Mouse (Mus musculus): ENCODE results near the gene Gusb. TPM values are rescaled to one million over a fixed set of nuclear protein-coding genes. Genes with fewer than 3 reads are reported as not detected.

Gusb gene
- 18.6 TPM for polyA plus RNA-seq (2017; shearing (Covaris generic))

DNA sequence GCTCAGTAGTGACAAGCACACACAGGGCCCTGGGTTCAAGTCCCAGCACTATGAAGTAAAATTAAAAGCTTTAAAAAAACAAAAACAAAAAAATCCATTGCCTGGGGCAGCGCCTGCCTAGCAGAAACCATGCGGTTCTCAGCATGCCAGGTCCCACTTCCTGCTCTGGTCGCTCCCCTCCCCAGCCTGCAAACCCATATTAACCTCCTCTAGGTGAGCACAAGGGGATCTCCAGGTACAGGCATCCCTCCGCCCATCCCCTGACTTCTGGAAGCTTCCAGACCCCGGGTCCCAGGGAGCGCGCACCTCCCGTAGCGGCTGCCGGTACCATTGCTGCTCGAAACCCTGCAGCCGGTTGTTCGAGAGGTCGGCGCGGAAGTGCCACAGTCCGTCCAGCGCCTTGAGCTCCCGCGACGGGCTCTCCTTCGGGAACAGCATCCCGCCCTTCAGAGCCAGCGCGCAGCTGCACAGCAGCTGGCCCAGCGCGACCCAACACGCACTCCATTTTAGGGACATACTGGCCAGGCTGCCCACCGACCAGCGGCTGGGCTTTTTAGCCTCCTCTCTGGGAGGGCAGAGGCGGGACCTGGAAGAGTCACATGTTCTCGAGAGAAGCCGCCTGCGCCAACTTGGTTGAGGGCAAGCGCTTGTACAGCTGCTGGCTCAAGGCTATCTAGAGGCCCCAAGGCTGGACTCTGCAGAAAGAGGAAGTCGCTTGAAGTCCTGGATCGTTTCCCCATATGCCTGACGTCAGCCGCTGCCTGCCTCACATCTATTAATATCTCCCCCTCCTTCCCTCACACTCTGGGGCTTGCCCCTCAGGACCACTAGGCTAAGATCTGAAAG is at the start of gene Gusb:
TSS of gene Gusb (minus strand) at position 749 of the 846 bp plus-strand sequence.

DNA sequence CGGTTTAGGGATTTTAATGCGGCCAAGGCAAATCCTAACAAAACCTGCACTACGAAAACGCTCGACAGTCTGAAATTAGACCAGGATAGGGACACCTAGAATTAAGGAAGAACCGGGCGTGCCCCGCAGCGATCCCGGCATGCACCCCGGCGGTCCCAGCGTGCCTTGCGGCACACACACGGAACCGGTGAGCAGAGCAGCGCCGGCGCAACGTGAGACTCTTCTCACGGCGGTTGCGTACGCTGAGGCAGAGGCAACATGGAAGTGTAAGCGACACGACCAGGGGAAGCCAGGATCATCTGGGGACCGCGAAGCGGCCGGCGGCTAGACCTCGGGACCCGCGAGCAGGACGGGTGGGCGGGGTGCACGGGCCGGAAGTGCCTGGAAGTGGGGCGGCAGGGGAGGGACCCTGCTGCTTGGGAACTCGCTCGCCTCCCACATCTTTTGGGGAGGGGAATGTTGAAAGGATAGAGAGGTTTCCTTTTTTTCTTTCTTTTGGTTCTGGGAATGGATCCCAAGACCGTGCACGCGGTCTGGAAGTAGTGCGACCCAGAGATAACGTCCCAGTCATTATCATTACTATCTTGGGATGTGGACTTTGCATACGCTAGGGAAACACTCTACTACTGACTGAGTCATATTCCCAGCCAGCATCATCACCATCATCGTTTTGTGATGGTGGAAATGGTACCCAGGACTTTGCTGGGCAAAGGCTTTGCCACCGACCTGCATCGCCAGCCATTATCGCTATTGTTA is 26.5 kb upstream of the Gusb start, which contains the start of the genes Asl and Crcp:
TSS of gene Asl (minus strand) at position 106 of the 756 bp plus-strand sequence.
TSS of gene Crcp (plus strand) at position 149 of the 756 bp plus-strand sequence.

DNA sequence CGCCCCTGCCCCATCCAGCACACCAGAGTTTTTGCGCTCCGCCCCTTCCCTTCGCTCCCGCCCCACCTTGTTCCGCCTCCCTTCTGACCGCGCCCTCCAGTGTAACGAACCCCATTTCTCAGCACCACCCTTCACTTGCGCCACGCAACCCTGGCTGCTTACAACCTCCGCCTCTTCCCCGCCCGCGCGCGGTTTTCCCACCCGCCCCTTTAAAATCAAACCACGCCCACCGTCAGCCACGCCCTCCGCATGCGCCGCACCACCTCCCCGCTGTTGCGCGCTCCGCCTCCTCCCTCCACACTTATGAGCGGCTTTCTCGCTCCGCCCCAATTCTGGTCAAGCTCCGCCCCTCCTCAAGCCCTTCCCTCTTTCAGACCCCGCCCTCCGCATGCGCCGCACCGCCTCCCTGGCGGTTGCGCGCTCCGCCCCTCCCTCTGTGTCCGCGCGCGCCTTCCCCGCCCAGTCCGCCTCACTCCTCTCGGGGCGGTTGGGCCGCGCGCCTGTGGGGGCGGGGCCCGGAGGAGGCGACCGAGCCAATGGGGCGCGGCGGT is 61.3 kb downstream of the Gusb start, which contains the start of gene Vkorc1l1:
TSS of gene Vkorc1l1 (plus strand) at position 476 of the 551 bp plus-strand sequence.

Other genes starting within 250 kb of the Gusb start
- gene Psph, start 215.6 kb downstream of the Gusb start, polyA plus RNA-seq (2017; shearing (Covaris generic)) = 25.9 TPM
- gene Sumf2, start 156.1 kb downstream of the Gusb start, polyA plus RNA-seq (2017; shearing (Covaris generic)) = 9.6 TPM
- 464 TPM for gene Chchd2, start 115.6 kb downstream of the Gusb start, polyA plus RNA-seq (2017; shearing (Covaris generic))
- gene Zbed5, start 107.3 kb downstream of the Gusb start, polyA plus RNA-seq (2017; shearing (Covaris generic)) = 0.23 TPM
- gene Phkg1, start 104.5 kb downstream of the Gusb start, polyA plus RNA-seq (2017; shearing (Covaris generic)) = 0.17 TPM
- gene Nupr1l, start 94.5 kb downstream of the Gusb start, polyA plus RNA-seq (2017; shearing (Covaris generic)) = 1.1 TPM
- 13.8 TPM for gene Vkorc1l1, start 61.1 kb downstream of the Gusb start, polyA plus RNA-seq (2017; shearing (Covaris generic))
- 41.9 TPM for gene Asl, start 26.2 kb upstream of the Gusb start, polyA plus RNA-seq (2017; shearing (Covaris generic))
- gene Crcp, start 26.2 kb upstream of the Gusb start, polyA plus RNA-seq (2017; shearing (Covaris generic)) = 27.5 TPM
- 5.9 TPM for gene Tpst1, start 70.3 kb upstream of the Gusb start, polyA plus RNA-seq (2017; shearing (Covaris generic))
- 0.76 TPM for gene Kctd7, start 141.8 kb upstream of the Gusb start, polyA plus RNA-seq (2017; shearing (Covaris generic))
- 47.6 TPM for gene Rabgef1, start 168.7 kb upstream of the Gusb start, polyA plus RNA-seq (2017; shearing (Covaris generic))
- gene Tmem248, start 214.0 kb upstream of the Gusb start, polyA plus RNA-seq (2017; shearing (Covaris generic)) = 109 TPM